Mouse (Mus musculus) hindbrain, embryonic 14.5 days (tissue): Measurements from ENCODE around the gene Cd247. TPM values are rescaled to one million over a fixed set of nuclear protein-coding genes. Genes with fewer than 3 reads are reported as not detected.
A peak's percentile ranks its signal among the peaks of the same experiment; 100 is the strongest.

ENCODE experiments used
- ATAC-seq: fragments of 200-750 bp; cut with Nextera tagmentation; 2 replicates; pipeline ENCODE4 v1.8.0; 2017; ENCODE audit warnings: moderate number of reproducible peaks, mild to moderate bottlenecking, moderate TSS enrichment, moderate library complexity; ENCODE audit not compliant: low FRiP score
- DNase-seq: peaks from one replicate; pipeline ENCODE4 v3.0.0-alpha.2; 2015; ENCODE audit warnings: low spot score
- H3K27ac ChIP-seq: fragments of 300-500 bp; sonication (generic); 2 replicates; pipeline ENCODE4 v1.5.1; 2014; ENCODE audit warnings: mild to moderate bottlenecking, moderate library complexity
- H3K27me3 ChIP-seq: fragments of 300-500 bp; sonication (generic); 2 replicates; pipeline ENCODE4 v1.6.1; 2014; ENCODE audit warnings: mild to moderate bottlenecking, low read length, mixed read lengths; ENCODE audit not compliant: control insufficient read depth, insufficient read depth
- H3K36me3 ChIP-seq: fragments of 300-500 bp; sonication (generic); replicated peaks from 2 replicates; pipeline ENCODE4 v1.6.1; 2014; ENCODE audit not compliant: control insufficient read depth, insufficient read depth
- H3K4me1 ChIP-seq: fragments of 300-500 bp; sonication (generic); replicated peaks from 2 replicates; pipeline ENCODE4 v1.6.1; 2014; ENCODE audit warnings: antibody characterized with exemption, low read length, mixed read lengths; ENCODE audit not compliant: control insufficient read depth, insufficient read depth
- H3K4me2 ChIP-seq: fragments of 300-500 bp; sonication (generic); replicated peaks from 2 replicates; pipeline ENCODE4 v1.6.1; 2014; ENCODE audit warnings: mild to moderate bottlenecking, moderate library complexity
- H3K4me3 ChIP-seq: fragments of 300-500 bp; sonication (generic); replicated peaks from 2 replicates; pipeline ENCODE4 v1.5.1; 2014; ENCODE audit warnings: mild to moderate bottlenecking, low read length
- H3K9ac ChIP-seq: fragments of 300-500 bp; sonication (generic); 2 replicates; pipeline ENCODE4 v1.6.1; 2014
- H3K9me3 ChIP-seq: fragments of 300-500 bp; sonication (generic); 2 replicates; pipeline ENCODE4 v1.6.1; 2016; ENCODE audit warnings: low read length; ENCODE audit not compliant: control insufficient read depth
- WGBS: fragments of 180-500 bp; shearing (Covaris S2); extraction: QIAGEN DNeasy Blood & Tissue Kit; methylation state at CpG from one replicate; pipeline ENCODE4 v1.1.7; 2014; 5-methylcytosine and 5-hydroxymethylcytosine counted together
- polyA plus RNA-seq: library from polyadenylated mRNA; unstranded; fragments of >200 nt; fragmentation: Nextera tagmentation; extraction: Ambion mirVana; gene quantifications from 2 replicates; pipeline ENCODE4 v1.2.1, GENCODE M21; 2014

The Cd247 gene
- polyA plus RNA-seq, 1 experiment from 2014 or later, result 0.54 TPM

GRCm38 (mm10) chr1:165852131-165852530 lies 63.6 kb downstream of the Cd247 start:
- ATAC-seq (no peak), DNase-seq (no peak)
- 57% methylated on average over 5 of the region's 5 CpGs for WGBS
- H3K9me3 ChIP-seq, result no peaks in the 10 kb centered on the region
- no peak overlapping the region for H3K4me3 ChIP-seq
- H3K4me2 ChIP-seq, result no peak overlapping the region
- H3K9ac ChIP-seq, result no peak overlapping the region
- no peaks in the 10 kb centered on the region for H3K36me3 ChIP-seq
- H3K27me3 ChIP-seq, result no peaks in the 10 kb centered on the region; the same call in 1 of the 2 replicates
- H3K27ac ChIP-seq, result no peak overlapping the region
- H3K4me1 ChIP-seq, result no peaks in the 10 kb centered on the region

- H3K27ac ChIP-seq, result no peak overlapping the region
- H3K4me3 ChIP-seq, result no peak overlapping the region
- no peak for DNase-seq
- H3K36me3 ChIP-seq, result no peaks in the 10 kb centered on the region
- no peak overlapping the region for H3K9ac ChIP-seq
- no peak for ATAC-seq
- no peaks in the 10 kb centered on the region for H3K4me1 ChIP-seq
- whole genome bisulfite sequencing, result 57% methylated on average over 4 of the region's 4 CpGs
- no peak overlapping the region for H3K4me2 ChIP-seq
- no peaks in the 10 kb centered on the region for H3K9me3 ChIP-seq
- no peaks in the 10 kb centered on the region; the same call in 1 of the 2 replicates for H3K27me3 ChIP-seq
These were observed 64.7 kb downstream of the Cd247 start for GRCm38 (mm10) chr1:165853131-165853721.

DNA sequence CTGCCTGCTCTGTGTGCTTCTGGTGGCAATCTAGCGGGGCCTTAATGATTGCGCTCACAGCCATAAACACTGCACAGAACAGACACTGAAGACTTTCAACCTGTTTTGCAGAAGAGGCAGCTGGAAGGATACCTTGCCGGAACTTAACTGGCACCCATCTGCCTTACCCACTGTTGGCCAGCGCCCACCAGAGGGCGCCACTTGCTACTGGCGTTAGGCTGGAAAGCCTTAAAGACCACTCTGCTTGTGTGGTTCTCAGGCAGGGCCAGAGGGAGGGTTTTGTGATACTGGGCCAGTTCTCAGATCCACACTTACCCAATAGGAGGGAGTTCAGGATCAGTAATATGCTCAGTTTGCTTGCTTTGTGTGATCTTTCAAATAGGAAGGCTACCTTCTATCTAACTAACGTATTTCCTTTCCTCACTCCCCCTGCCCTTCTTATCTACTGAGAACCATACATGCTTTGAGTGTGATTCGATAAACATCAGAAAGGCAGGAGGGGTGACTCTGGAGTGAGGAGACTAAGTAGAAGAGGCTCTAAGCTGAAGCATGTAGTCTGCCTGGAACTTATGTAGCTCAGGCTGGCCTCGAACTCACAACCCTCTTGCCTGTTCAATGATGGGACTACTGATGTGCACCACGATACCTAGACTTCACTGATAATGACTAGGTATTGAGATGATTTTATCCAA lies 65.4 kb downstream of the Cd247 start:
- Histone ChIP-seq H3K4me1 (no peaks in the 10 kb centered on the region), H3K36me3 (no peaks in the 10 kb centered on the region), H3K27ac (no peak overlapping the region), H3K9ac (no peak overlapping the region), H3K4me2 (no peak overlapping the region), H3K4me3 (no peak overlapping the region), H3K9me3 (no peaks in the 10 kb centered on the region), H3K27me3 (no peaks in the 10 kb centered on the region; the same call in 1 of the 2 replicates)
- ATAC-seq (no peak), DNase-seq (peak; percentile 75)
- WGBS, result 64% methylated on average over 10 of the region's 10 CpGs

- no peaks in the 10 kb centered on the region for H3K9me3 ChIP-seq
- H3K4me1 ChIP-seq, result no peaks in the 10 kb centered on the region
- H3K27ac ChIP-seq, result no peak overlapping the region
- ATAC-seq (no peak), DNase-seq (no peak)
- no peaks in the 10 kb centered on the region for H3K27me3 ChIP-seq
- H3K4me3 ChIP-seq, result no peak overlapping the region
- H3K9ac ChIP-seq, result no peak overlapping the region
- H3K4me2 ChIP-seq, result no peak overlapping the region
- H3K36me3 ChIP-seq, result no peaks in the 10 kb centered on the region
- 46% methylated on average over 9 of the region's 9 CpGs for WGBS
These were observed 67.5 kb downstream of the Cd247 start for GRCm38 (mm10) chr1:165855759-165856545.

DNA sequence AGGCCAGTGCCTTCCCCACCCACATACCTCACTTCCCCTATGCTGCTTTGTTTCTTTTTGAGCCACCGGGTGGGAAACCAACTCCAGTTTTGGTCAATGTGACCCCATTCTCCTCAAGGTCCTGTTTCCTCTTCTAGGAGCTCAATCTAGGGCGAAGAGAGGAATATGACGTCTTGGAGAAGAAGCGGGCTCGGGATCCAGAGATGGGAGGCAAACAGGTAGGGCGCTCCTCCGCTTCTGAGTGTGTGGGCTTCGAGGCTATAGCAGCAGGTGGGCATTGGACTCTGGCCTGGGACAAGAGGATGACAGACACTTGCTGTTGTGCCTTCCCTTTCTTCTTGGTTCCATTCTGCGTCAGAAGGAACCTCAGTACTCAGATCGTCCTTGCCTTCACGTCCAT lies 68.8 kb downstream of the Cd247 start:
- no peaks in the 10 kb centered on the region for H3K27me3 ChIP-seq
- H3K36me3 ChIP-seq, result no peaks in the 10 kb centered on the region
- no peak overlapping the region for H3K27ac ChIP-seq
- H3K4me2 ChIP-seq, result no peak overlapping the region
- ATAC-seq, result no peak
- DNase-seq, result no peak
- H3K4me1 ChIP-seq, result no peaks in the 10 kb centered on the region; the same call in 1 of the 2 replicates
- no peak overlapping the region for H3K4me3 ChIP-seq
- WGBS, result 96% methylated on average over 11 of the region's 11 CpGs
- no peak overlapping the region for H3K9ac ChIP-seq
- H3K9me3 ChIP-seq, result no peaks in the 10 kb centered on the region

DNA sequence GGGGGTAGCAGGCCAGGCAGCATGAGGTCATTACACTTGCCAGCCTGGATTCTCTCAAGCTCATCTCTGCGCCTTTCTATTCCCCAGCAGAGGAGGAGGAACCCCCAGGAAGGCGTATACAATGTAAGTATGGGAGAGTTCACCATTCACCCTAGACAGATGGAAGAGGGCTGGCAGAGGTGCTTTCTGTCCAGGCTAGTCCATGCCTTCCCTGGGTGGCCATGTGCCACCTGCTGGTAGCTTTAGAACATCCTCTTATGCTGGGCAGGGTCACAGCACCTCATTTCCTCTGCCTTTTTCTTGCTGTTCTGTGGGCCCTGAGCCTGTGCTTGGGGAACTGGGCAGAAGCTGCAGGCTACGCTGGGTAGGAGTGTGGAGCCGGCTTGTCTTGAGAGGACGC lies 69.9 kb downstream of the Cd247 start:
- no peaks in the 10 kb centered on the region for H3K9me3 ChIP-seq
- no peaks in the 10 kb centered on the region for H3K36me3 ChIP-seq
- H3K4me1 ChIP-seq, result no peaks in the 10 kb centered on the region; the same call in 1 of the 2 replicates
- DNase-seq (no peak), ATAC-seq (peak; percentile 15; the same call in 1 of the 2 replicates)
- 88% methylated on average over 5 of the region's 5 CpGs for WGBS
- H3K4me3 ChIP-seq, result no peak overlapping the region
- no peak overlapping the region for H3K4me2 ChIP-seq
- H3K27ac ChIP-seq, result no peak overlapping the region
- H3K9ac ChIP-seq, result no peak overlapping the region
- H3K27me3 ChIP-seq, result no peaks in the 10 kb centered on the region

GRCm38 (mm10) chr1:165860373-165861234 lies 72.1 kb downstream of the Cd247 start:
- H3K4me2 ChIP-seq, result no peak overlapping the region
- H3K4me1 ChIP-seq, result peaks cover 8% of the 10 kb centered on the region
- H3K9me3 ChIP-seq, result no peaks in the 10 kb centered on the region
- DNase-seq (no peak), ATAC-seq (no peak)
- H3K9ac ChIP-seq, result no peak overlapping the region
- 74% methylated on average over 9 of the region's 9 CpGs for WGBS
- no peak overlapping the region for H3K4me3 ChIP-seq
- H3K27me3 ChIP-seq, result no peaks in the 10 kb centered on the region
- peaks cover 4% of the 10 kb centered on the region; the same call in 1 of the 2 replicates for H3K36me3 ChIP-seq
- H3K27ac ChIP-seq, result no peak overlapping the region

- Histone ChIP-seq H3K4me3 (no peak overlapping the region), H3K4me1 (peaks cover 8% of the 10 kb centered on the region), H3K9ac (no peak overlapping the region), H3K27ac (no peak overlapping the region), H3K27me3 (no peaks in the 10 kb centered on the region), H3K36me3 (peaks cover 4% of the 10 kb centered on the region; the same call in 1 of the 2 replicates), H3K9me3 (no peaks in the 10 kb centered on the region), H3K4me2 (no peak overlapping the region)
- DNase-seq (no peak), ATAC-seq (no peak)
- WGBS, result 70% methylated on average over 3 of the region's 3 CpGs
These were observed 72.7 kb downstream of the Cd247 start for GRCm38 (mm10) chr1:165861235-165861609.
